Mouse (Mus musculus): ENCODE measurements at regions not wholly inside any gene's neighbourhood (a gene's known extent, or its start where the extent isn't known, plus 50 kb on each side); places are given as distances from the start of the nearest gene placed in this dataset.
A peak's percentile ranks its signal among the peaks of the same experiment; 100 is the strongest.

DNA sequence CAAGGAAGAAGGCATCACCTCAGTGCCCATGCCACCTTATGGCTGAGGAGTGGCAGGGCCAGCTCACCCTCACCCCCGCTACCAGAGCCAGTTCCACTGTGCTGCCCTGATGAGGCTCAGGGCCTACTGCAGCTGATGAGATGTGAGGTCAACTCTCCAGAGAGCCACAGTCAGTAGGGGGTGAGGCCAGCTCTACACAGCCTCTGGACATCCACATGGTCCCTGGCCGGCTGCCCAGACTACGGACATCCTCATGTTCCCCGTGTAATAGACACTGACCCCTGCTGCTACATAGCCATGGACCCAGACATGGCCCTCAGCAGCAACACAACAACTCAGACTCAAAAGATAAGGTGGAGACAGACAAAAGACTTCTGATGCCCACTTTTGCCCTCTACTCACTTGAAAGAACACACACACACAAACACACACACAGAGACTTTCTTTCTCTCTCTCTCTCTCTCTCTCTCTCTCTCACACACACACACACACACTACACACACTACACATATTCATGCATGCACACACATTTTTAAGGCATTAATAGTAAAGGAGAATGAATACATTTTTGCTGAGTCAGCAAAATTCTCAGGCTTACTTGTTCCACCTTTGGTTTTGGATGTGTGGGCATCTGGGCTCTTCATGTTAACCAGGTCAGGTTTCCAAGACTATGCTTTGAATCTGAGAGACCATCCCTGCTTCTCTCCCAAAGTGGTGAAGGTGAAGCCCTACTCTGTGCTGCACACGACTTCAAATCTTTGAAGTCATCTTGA, 604.4 kb upstream of the Nrp1 start:
- no peak for DNase-seq

DNA sequence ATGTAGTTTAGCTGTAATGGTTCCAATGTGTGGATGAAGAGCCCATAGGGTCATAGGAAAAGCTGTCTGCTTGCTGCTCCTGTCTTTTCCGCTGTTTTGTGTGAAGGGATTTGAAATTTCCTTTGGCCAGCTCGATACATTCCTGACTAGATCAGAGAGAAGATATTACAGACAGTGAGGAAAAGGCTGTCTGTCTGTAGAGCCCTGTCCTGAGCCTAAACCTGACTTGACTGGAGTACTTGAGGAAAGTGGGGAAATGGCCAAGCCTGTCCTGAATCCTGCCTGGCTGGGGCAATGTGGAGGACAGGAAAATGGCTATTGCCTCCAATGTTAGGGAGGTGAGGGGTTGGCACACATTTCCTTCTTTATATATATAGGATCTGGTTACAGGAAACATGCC, 601.0 kb upstream of the Nrp1 start:
- DNase-seq = no peak

DNA sequence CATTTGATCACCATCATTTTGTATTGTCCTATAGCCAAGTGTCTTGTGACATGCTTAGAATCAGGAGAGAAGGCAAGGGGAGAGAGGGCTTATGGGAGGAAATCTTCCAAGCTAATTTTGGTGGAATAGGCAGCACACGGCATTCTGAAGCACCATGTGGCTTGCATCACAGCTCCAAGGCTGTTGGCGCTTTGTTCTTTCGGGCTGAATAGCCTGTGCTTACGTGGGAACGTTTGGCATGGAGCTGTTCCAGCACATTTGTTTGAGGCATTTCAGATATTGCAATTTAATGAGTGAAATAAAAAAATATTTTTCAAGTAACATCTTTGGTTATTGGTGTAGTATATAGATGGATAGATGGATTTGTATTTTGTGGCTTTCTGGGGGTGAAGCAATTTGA, 598.5 kb upstream of the Nrp1 start:
- no peak for DNase-seq

DNA sequence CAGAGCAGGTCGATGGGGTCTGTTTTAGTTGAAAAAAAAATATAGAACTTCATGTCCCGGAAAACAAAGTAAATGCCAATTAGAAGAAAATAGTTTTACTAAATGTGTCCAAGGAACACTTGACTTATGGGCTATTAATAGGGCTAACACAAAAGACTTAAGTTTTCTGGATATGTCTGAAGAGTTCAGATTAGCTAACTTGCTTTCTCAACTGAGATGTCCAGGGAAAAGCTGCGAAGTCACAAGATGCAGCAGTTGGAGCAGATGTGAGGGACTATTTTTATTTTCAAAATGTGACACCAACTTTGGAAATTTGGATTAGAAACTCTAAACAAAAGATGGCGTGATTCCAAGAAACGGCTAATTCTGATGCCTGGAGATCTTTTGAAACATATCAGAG, 593.2 kb upstream of the Nrp1 start:
- no peak for DNase-seq

DNA sequence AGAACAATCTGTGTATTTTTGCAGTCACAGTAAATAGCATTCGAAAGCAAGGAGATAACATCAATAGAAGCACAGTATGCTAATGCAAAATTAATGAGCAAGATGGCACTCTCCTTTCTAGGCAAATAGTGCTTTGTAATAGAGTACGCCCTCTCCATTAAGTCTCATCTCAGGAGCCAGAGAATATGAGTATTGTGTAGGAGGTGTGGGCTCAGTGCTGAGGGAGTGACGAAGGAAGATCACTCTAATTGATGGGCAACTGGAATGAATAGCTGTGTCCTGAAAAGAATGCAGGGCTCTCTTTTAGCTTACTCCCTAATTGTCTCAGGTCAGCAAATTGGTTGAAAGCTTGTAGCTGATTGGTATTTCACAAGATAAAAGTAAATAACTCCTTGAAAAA, 590.1 kb upstream of the Nrp1 start:
- no peak for DNase-seq

DNA sequence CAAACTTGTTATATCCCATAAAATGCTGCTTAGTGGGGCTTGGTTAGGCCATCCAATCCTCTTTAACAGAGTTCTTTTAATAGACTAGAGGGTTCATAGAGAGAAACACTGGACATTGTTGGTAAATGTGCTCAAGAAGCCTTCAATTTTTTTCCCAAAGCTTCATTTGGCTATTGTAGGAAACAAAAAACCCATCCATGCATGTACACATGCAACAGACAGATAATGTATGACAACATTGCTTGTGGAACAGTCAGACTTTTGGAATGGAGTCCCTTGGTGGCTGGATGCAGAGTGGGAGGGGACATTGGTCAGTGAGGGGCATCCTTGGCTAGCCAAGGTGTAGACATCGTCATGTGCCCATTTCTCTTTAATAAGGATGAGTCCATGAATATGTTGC, 588.8 kb upstream of the Nrp1 start:
- DNase-seq = no peak

DNA sequence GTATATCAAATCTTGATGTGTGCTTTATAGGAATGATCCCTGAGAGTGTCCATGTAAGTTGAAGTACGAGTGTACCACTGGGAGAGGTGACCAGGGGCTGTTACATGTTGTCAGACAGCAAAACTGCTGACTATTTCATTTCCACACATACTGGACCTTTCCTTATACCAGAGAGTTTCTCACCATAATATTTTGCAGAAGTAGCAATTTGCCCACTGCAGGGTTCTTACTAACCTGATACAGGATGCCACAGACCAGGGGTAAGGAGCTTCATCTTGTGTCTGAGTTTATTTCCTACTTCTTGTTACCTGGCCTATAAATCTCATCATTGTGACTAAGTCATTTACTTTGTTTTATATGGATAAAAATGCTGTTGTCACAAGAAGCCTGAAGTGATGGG, 586.6 kb upstream of the Nrp1 start:
- DNase-seq = no peak

DNA sequence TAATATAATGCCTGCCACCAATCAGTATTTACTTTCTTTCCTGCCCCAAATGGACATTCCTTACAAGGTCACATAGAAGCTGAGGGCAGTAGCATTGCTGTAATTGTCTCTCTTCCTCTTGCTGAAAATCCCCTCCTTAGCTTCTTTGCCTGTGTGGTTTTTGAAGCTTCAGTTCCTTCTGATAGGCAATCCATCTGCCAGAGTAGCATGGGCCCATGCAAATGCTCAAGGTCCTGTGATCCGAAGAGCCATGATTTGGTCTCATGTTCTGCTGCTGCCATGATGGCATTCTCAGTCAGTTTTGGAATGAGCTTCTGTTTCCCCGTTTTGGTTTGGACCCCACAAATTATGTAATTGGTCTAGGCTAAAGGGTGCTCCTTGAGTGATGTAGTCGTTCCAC, 586.0 kb upstream of the Nrp1 start:
- no peak for DNase-seq

DNA sequence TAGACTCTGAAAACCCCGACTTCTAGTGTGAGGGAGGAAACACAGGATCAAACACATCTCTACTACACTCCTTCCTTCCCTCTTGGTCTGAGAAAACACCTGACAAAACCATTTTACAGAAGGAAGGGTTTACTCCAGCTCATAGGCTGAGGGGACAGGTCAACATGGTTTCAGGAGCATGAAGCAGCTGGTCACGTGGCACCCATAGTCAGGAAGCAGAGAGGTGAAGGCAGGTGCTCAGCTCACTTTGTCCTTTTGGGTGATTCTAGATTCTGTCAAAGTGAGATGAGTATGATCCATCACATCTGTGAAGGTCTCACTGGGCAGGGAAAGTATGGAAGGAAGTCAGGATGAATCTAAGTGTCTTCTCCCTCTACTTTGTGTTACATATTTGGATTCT, 585.5 kb upstream of the Nrp1 start:
- DNase-seq = no peak

DNA sequence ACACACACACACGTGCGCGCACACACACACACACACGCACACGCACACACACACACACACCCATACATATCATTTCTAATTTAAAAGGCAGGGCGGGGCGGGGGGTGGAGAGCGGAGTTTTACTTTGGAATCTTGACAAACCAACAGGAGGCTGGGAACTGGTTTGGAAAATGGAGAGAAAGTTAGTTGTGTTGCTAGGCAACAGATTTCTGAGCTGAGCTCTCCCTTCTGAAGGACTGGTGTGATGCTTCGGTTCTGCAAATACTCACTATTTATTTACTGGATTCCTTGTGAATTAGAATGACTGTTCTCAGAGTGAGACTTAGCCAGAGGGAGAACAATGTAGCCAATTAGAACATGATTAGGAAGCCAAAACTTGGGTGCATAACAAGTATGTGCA, 583.8 kb upstream of the Nrp1 start:
- DNase-seq = no peak

DNA sequence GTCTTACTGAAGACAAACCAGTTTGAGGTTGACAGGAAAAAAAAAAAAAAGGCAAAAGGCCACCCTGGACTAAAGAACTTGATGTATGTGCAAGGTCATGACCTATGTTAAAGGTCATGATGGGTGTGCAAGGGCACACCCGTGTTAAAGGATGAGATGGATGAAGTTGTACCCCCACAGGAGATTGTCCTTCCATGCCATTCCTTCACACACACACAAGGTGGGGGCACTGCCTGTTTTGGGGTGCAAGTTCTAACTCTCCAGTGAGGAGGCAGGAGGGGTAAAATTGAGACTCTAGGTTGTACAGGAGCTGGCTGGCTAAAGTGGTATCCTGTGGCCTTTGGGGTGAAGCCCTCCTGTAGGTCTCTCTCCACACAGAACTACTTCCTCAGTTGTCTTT, 583.2 kb upstream of the Nrp1 start:
- DNase-seq = no peak

DNA sequence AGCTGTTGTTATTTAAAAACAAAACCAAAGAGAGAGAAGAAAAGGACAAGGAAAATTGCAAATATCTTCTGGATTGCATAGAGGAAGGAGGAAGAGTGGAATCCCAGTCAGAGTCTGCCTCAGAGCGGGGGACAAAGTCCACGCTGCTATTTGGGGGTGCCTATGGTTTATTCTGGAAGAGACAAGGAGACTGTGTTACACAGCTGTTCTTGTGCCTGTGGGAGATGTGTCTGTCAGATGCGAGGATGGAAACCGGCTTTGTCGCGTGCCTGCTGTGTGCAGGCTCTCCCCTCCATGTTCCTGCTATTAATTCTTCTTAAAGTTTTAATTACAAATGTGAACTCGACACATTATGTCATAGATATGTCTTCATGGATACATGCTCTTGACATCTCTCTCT, 582.7 kb upstream of the Nrp1 start:
- DNase-seq = no peak

DNA sequence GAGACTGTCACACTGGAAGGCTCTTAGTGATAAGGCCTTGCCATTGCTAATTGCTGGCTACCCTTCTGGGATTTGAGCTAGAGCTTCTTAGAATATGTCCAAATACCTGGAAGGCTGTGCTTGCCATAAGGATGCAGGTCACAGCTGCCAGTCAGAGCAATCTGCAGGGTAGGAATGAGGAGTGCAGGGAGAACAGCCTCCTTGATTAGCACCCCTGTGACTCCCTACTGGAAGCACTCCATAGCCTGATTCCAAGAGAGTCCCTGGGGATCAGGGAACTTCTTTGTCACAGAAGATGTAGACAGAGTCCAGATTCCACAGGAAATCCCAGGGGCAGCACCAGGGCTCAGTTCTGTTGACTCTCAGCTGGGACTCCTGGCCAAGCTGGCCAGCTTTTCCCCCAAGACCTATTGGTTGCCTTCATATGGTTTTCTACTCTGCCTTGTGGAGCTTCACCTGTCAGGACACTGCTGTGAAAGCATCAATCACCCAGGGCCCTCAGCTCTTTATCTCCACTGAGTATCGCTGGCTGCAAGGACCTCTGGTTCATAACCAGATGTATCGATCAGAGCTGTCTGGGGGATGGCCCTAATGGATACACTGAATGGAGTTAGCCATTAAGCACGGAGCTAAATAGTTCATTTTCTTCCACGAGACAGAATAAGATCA, 579.9 kb upstream of the Nrp1 start:
- no peak for DNase-seq

DNA sequence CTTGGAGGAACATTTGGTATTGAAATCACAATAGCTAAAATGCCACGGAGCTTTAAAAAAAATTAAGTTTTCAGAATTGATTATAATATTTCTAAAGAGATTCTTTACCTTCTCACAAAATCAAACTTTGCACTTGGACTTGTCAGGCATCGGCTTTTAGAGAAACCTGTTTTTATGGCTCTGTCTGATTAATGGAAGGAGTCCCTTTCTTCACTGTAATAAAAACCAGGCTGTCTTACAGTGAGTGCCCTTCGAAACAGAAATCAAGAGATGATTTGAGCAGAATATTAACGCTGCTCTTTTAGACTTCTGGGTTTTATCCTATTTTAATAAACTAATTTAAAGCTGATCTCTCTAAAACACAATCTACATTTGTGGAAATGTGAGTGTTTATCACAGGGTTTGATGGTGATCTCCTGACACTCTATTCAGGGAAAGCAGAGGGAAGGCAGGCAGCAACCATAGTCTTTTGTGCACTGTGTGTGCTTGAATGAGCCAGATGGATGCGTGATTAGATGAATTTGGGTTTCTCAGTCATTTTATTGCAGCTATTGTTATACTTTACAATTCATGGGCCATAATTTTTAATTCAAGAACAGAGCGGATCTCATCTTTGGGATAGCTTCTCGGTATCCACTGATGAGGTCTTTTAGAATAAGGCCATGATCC, 579.2 kb upstream of the Nrp1 start:
- no peak for DNase-seq

DNA sequence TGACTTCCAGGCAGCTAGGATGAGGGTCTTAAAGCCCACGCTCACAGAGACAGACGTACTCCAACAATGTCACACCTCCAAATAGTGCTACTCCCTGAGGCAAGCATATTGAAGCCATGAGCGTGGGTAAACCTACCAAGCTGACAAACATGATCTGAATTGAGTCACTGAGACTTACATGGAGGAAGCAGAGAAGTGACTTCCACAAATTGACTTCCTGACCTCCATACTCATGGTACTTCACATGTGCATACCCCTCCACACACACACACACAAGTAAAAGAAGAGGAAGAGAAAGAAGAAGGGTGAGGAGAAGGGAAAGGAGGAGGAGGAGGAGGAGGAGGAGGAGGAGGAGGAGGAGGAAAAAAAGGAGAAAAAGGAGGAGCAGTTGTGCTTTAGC, 577.8 kb upstream of the Nrp1 start:
- DNase-seq = no peak

DNA sequence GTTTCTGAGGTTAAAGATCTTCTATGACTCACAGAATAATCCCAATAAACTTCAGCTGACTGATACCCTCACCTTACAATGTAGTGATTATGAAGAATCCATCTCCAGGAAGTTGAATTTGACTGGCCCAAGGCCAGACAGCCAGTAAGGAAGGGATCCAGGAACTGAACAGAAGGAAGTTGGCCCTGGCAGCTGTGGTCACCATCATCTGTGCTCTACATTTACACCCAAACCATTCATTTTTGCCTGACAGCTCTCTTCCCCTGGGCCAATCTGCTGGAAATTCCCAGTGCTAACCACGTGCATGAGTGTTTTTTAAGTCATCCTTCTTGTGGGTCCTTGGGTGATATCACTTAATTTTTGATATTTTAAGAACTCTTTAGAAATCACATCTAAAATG, 577.4 kb upstream of the Nrp1 start:
- DNase-seq = peak; percentile 24

DNA sequence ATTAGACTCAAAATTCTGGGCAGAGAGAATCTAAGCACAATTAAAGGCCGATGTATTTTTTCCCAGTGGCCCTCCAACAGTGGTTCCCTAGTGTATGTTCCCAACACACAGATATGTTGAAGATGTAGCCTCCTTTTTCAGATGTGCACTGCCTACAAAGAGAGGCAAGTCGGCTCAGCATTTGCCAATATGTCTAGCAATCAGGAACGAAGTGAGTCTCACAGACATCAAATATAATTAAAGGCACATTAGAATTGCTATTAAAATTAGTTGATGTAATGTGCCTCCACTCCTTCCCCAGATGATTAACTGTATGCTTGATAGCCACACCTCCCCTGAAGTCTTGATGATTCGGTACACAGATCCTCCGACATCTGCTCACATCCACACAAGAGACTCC, 565.8 kb upstream of the Nrp1 start:
- DNase-seq = no peak

DNA sequence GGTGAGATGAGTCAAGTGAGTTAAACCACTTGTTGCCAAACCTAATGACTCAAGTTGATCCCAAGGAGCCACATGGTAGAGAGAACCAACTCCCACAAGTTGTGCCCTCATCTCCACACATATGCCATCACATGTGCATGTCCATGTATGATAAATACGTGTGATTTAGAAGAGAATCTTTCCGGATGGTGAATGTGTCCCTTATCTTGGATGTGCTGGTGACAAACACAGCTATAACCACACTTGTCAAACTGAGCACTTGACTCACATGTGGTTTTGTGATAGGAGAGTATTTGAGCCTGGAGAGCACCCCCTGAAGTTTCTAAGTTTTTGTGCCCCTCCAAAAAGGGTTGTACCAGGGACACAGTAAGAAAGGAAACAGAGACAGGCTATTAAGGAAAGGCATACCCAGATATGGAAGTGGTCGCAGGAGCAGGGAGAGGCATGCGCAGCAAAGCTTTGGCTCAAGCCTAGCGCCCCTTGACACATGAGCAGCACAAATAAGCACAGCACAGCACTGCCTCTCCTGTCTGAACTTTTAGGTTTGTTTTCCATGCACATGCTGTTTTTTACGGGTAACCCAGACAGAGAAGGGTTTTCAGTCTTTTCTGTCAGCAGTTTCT, 558.4 kb upstream of the Nrp1 start:
- no peak for DNase-seq

DNA sequence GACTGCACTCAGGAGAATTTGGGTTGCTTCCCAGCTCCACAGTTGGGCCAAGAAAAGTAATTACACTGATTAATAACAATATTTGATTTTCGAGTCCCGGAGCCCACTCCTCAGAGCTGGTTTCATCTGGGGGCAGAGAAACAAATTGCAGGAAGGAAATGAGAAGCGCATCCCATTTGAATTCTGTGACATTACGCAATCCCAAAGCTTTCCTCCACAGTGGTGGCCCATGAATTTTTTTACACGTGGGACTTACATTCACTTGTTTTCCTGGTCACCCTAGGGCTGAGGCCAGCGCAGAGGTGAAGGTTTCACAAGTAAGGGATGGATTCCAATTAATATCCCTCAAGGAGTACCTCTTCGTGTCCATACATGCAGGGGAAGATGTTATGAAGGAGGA, 556.3 kb upstream of the Nrp1 start:
- DNase-seq = no peak

DNA sequence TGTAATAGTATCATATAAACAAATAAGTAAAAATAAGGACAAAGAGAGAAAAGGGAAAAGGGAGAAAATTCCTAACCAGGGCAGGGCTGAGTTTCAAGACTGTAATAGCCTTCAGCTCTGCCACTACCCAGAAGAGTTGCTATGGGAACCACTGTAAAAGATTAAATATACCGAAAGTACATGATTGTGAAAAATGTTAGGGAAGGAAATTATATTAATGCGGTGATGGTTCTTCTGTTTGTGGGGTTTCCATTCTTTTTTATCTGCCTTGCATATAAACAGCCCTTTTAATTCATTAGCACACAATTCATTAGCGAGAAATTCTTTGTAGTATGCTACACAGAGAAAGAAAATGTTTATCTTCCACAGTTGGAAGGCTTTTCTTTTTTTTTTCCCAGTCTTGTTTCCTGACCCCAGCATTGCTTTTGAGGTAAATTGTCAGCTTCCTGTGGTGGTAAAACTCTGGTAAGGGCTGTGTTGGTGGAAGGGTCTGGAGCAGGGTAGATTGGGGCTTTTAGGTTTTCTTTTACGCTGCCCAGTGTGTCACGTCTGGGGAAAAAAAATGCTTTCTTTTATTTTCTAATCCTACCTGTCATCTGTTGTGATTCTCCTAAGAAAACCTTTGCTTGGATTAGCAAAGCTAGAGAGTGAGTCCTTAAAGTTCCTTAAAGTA, 555.6 kb upstream of the Nrp1 start:
- DNase-seq = no peak

DNA sequence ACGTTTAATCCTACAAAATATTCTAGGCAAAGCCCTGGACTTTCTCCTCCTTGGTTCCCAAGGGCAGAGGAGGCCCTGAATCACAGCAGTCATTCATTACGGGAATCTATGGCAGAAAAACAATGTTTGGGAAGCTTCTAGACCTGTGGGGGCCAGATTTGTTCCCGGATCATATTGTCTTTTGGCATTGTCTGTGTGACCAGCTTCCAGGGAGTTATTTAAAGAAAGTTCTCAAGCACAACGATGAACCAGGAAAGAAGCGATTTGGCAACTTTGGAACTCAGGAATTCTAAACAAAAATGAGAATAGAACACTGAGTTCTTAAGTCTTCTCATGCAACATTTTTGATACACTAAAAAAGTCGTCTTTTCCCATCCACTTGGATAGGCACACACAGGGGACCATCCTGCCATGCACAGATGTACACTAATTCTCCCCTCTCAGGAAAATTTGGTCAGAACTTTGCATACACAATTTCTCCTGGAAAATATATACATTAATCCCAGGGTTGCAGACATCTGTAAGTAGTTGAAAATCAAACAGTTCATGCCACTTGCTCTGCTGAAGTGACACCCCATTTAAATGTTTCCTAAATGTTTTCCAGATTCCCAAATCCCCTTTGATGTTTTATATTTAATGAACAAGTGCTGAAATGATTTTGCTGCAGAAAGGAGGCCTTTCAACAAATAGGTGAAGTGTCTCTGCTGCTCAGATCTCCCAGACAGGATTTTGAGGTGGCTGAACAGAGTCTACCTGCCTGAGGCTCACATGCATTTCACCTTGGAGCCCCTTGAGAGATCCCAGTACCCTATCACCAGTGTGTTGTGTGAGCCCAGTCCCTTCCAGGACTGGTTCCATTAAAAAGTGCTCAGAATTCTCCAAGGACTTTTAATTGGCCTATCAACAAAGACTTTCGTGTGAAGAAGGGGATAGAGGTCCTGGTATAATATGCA, 548.9 kb upstream of the Nrp1 start:
- no peak for DNase-seq

Data from adrenal gland, adult 2 months (tissue).